In the genomic region with DNA sequence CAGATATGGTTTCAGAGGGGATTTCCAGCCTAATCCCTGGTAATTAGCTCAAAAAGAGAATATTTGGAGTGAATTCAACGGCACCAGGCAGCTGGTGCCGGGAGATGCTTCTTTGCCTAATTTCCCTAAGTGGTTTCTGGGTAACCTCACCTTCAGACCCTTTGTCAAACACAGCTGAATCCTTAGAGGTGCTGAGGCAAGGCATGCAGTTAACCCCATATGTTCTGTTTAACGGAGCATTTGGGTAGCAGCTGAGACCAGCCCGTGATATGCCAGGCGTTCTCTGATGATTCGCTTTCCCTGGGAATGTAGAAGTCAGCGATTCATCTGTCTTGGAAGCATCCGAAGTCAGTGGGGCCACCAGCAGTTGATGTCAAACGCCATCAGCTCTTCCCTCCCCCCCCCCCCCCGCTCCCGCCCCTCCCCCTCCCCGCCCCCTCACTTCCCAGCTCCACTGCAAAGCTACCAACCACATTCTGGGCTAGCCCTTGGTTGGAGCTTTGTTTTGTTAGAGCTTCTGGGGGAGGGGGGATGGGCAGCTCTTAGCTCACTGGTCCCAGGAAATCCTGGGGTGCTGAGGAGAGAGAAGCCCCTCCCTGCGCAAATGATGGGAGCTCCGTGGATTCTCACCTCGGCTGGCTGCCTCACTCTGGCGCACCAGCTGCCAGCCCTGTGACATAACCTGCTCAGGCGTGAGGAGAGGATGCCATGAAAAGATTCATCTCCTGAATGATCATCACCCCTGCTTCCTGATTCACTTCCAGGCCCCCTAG, we compare ENCODE assay signal across 8 mouse cellular contexts.
DNase-seq lines count a peak whose midpoint lies in the region; ATAC-seq and TF ChIP-seq lines count a peak whose summit lies in the region.

No protein-coding gene starts in this region.

- H3K9me3 ChIP-seq in kidney, embryonic 15.5 days (replicated peaks), result no peaks in the 10 kb centered on the region
- no peaks in the 10 kb centered on the region for H3K9me3 ChIP-seq in forebrain, postnatal 0 days (ENCODE audit: low read length)
- no peaks in the 10 kb centered on the region for H3K9me3 ChIP-seq in limb, embryonic 11.5 days (ENCODE audit: control insufficient read depth, low read length)

- peak; percentile 43 for ATAC-seq in kidney, embryonic 15.5 days (replicated peaks; ENCODE audit: low FRiP score)
- ATAC-seq in forebrain, postnatal 0 days, result peak; percentile 86
- no peak for ATAC-seq in limb, embryonic 11.5 days (ENCODE audit: insufficient number of reproducible peaks, low FRiP score, low TSS enrichment, low read depth)

- H3K4me2 ChIP-seq in kidney, embryonic 15.5 days, result peak overlapping the region; percentile 64
- peak overlapping the region; percentile 58 for H3K4me2 ChIP-seq in forebrain, postnatal 0 days (ENCODE audit: low read depth)
- peak overlapping the region; percentile 81 for H3K4me2 ChIP-seq in limb, embryonic 11.5 days (ENCODE audit: low read depth, severe bottlenecking)

- H3K9ac ChIP-seq in kidney, embryonic 15.5 days, result 0 out of 2 replicates have a peak overlapping the region, but pooled peaks have one; percentile 10
- H3K9ac ChIP-seq in forebrain, postnatal 0 days, result peak overlapping the region; percentile 56
- peak overlapping the region; percentile 27; the same call in 1 of the 2 replicates for H3K9ac ChIP-seq in limb, embryonic 11.5 days (ENCODE audit: low read length)

- H3K4me3 ChIP-seq in kidney, embryonic 15.5 days (replicated peaks), result peak overlapping the region; percentile 32
- peak overlapping the region; percentile 31 for H3K4me3 ChIP-seq in forebrain, postnatal 0 days (ENCODE audit: low read depth, low read length)
- H3K4me3 ChIP-seq in limb, embryonic 11.5 days (ENCODE audit: low read depth, low read length), result peak overlapping the region; percentile 26

- no peak for DNase-seq in kidney, postnatal 36 days
- peak; percentile 4 for DNase-seq in cerebellum, adult 9-10 months
- peak; percentile 84 for DNase-seq in forebrain, postnatal 0 days
- DNase-seq in limb, embryonic 11.5 days (ENCODE audit: low spot score), result peak; percentile 35
- DNase-seq in right cerebral cortex, adult 18-20 months, result peak; percentile 63
- no peak for DNase-seq in urinary bladder, adult 18-20 months (ENCODE audit: low spot score in 2 of 2)
- DNase-seq in spleen, postnatal 10 days (ENCODE audit: low spot score in 2 of 2), result no peak

- 4% methylated on average over 14 of the region's 17 CpGs for WGBS in kidney, embryonic 15.5 days
- WGBS in forebrain, postnatal 0 days, result 1% methylated on average over 13 of the region's 17 CpGs
- WGBS in limb, embryonic 11.5 days, result 1% methylated on average over 14 of the region's 17 CpGs

- H3K4me1 ChIP-seq in kidney, embryonic 15.5 days, result peaks cover 14% of the 10 kb centered on the region
- peaks cover 25% of the 10 kb centered on the region for H3K4me1 ChIP-seq in forebrain, postnatal 0 days (ENCODE audit: insufficient read depth)
- 0 out of 2 replicates have a peak, but pooled peaks cover 4% of the 10 kb centered on the region for H3K4me1 ChIP-seq in limb, embryonic 11.5 days (ENCODE audit: control insufficient read depth, insufficient read depth, low read length)

- H3K36me3 ChIP-seq in kidney, embryonic 15.5 days, result no peaks in the 10 kb centered on the region
- H3K36me3 ChIP-seq in forebrain, postnatal 0 days (ENCODE audit: insufficient read depth), result no peaks in the 10 kb centered on the region
- no peaks in the 10 kb centered on the region for H3K36me3 ChIP-seq in limb, embryonic 11.5 days (ENCODE audit: control insufficient read depth, insufficient read depth, low read length)

- H3K27ac ChIP-seq in kidney, embryonic 15.5 days, result no peak overlapping the region
- H3K27ac ChIP-seq in forebrain, postnatal 0 days (ENCODE audit: low read depth, low read length), result peak overlapping the region; percentile 87
- no peak overlapping the region for H3K27ac ChIP-seq in limb, embryonic 11.5 days (replicated peaks; ENCODE audit: low read depth, low read length)

- no peak for TF ChIP-seq CTCF in forebrain, postnatal 0 days (IDR thresholded peaks at IDR 0.05; ENCODE audit: low read depth)

- H3K27me3 ChIP-seq in kidney, embryonic 15.5 days, result peaks cover 12% of the 10 kb centered on the region; the same call in 1 of the 2 replicates
- no peaks in the 10 kb centered on the region for H3K27me3 ChIP-seq in forebrain, postnatal 0 days (ENCODE audit: insufficient read depth, low read length)
- no peaks in the 10 kb centered on the region for H3K27me3 ChIP-seq in limb, embryonic 11.5 days (ENCODE audit: control insufficient read depth, insufficient read depth, low read length)

Comparison
In these comparisons a context has a peak if more than half of its experiments do, and no peak if none do; other contexts are left out.
1. DNase-seq: peak in cerebellum, adult 9-10 months (single experiment), forebrain, postnatal 0 days (single experiment), limb, embryonic 11.5 days (single experiment) and right cerebral cortex, adult 18-20 months (single experiment); none in kidney, postnatal 36 days (0 of 2), urinary bladder, adult 18-20 months (0 of 2) and spleen, postnatal 10 days (0 of 2).
2. Peak in every context shown above with its lines, with median percentiles within 50 percentile points of each other: H3K4me2 ChIP-seq, H3K4me3 ChIP-seq and H3K9ac ChIP-seq.